Mouse (Mus musculus) limb, embryonic 15.5 days (tissue): ENCODE data around the gene Tbc1d2b. TPM values are rescaled to one million over a fixed set of nuclear protein-coding genes. Genes with fewer than 3 reads are reported as not detected.

Experiments used
- ATAC-seq: fragments of 200-750 bp; cut with Nextera tagmentation; 2 replicates; pipeline ENCODE4 v1.8.0; 2017; ENCODE audit warnings: low read depth, moderate TSS enrichment; ENCODE audit not compliant: insufficient number of reproducible peaks, low FRiP score, low TSS enrichment
- H3K27ac ChIP-seq: fragments of 300-500 bp; sonication (generic); 2 replicates; pipeline ENCODE4 v1.5.1; 2015; ENCODE audit warnings: moderate library complexity, mild to moderate bottlenecking, inconsistent platforms
- H3K27me3 ChIP-seq: fragments of 300-500 bp; sonication (generic); 2 replicates; pipeline ENCODE4 v1.6.1; 2015; ENCODE audit warnings: inconsistent platforms
- H3K36me3 ChIP-seq: fragments of 300-500 bp; sonication (generic); 2 replicates; pipeline ENCODE4 v1.6.1; 2015; ENCODE audit warnings: inconsistent platforms
- H3K4me1 ChIP-seq: fragments of 300-500 bp; sonication (generic); 2 replicates; pipeline ENCODE4 v1.6.1; 2015; ENCODE audit warnings: inconsistent platforms
- H3K4me2 ChIP-seq: fragments of 300-500 bp; sonication (generic); 2 replicates; pipeline ENCODE4 v1.6.1; 2015; ENCODE audit warnings: mild to moderate bottlenecking, inconsistent platforms
- H3K4me3 ChIP-seq: fragments of 300-500 bp; sonication (generic); 2 replicates; pipeline ENCODE4 v1.5.1; 2015; ENCODE audit warnings: mild to moderate bottlenecking, inconsistent platforms
- H3K9ac ChIP-seq: fragments of 300-500 bp; sonication (generic); 2 replicates; pipeline ENCODE4 v1.6.1; 2015; ENCODE audit warnings: inconsistent platforms
- H3K9me3 ChIP-seq: fragments of 300-500 bp; sonication (generic); 2 replicates; pipeline ENCODE4 v1.6.1; 2016; ENCODE audit warnings: inconsistent platforms
- WGBS: fragments of 180-500 bp; shearing (Covaris S2); methylation state at CpG from one replicate; pipeline ENCODE4 v1.1.7; 2015; 5-methylcytosine and 5-hydroxymethylcytosine counted together
- polyA plus RNA-seq: library from polyadenylated mRNA; unstranded; fragments of >200 nt; fragmentation: Nextera tagmentation; extraction: Ambion mirVana; gene quantifications from 2 replicates; pipeline ENCODE4 v1.2.1, GENCODE M21; 2015

Tbc1d2b gene
- polyA plus RNA-seq, 1 experiment from 2014 or later, result 16.3 TPM

- ATAC-seq, result no peak
Measured at GRCm38 (mm10) chr9:90250141-90250775, 20.3 kb downstream of the Tbc1d2b start.

GRCm38 (mm10) chr9:90249036-90249435 lies 21.6 kb downstream of the Tbc1d2b start:
- 86% methylated on average over 2 of the region's 2 CpGs for WGBS
- H3K4me3 ChIP-seq, result no peak overlapping the region
- no peak overlapping the region for H3K4me2 ChIP-seq
- no peak for ATAC-seq
- no peak overlapping the region for H3K27ac ChIP-seq
- peaks cover 32% of the 10 kb centered on the region; the same call in 1 of the 2 replicates for H3K36me3 ChIP-seq
- H3K27me3 ChIP-seq, result no peaks in the 10 kb centered on the region
- H3K9me3 ChIP-seq, result no peaks in the 10 kb centered on the region
- no peak overlapping the region for H3K9ac ChIP-seq
- H3K4me1 ChIP-seq, result no peaks in the 10 kb centered on the region

More at GRCm38 (mm10) chr9:90250141-90250775, 20.3 kb downstream of the Tbc1d2b start:
- no peaks in the 10 kb centered on the region for H3K27me3 ChIP-seq
- no peak overlapping the region for H3K4me3 ChIP-seq
- H3K9me3 ChIP-seq, result no peaks in the 10 kb centered on the region
- no peak overlapping the region for H3K4me2 ChIP-seq
- H3K36me3 ChIP-seq, result peaks cover 31% of the 10 kb centered on the region; the same call in 1 of the 2 replicates
- H3K4me1 ChIP-seq, result no peaks in the 10 kb centered on the region
- no peak overlapping the region for H3K9ac ChIP-seq
- H3K27ac ChIP-seq, result no peak overlapping the region
- 83% methylated on average over 5 of the region's 5 CpGs for WGBS

- no peak overlapping the region for H3K4me3 ChIP-seq
- H3K4me2 ChIP-seq, result no peak overlapping the region
- no peaks in the 10 kb centered on the region for H3K27me3 ChIP-seq
- no peak for ATAC-seq
- H3K9ac ChIP-seq, result no peak overlapping the region
- H3K4me1 ChIP-seq, result no peaks in the 10 kb centered on the region
- 92% methylated on average over 7 of the region's 7 CpGs for WGBS
- H3K36me3 ChIP-seq, result peaks cover 32% of the 10 kb centered on the region; the same call in 1 of the 2 replicates
- no peaks in the 10 kb centered on the region for H3K9me3 ChIP-seq
- H3K27ac ChIP-seq, result no peak overlapping the region
Measured at GRCm38 (mm10) chr9:90248326-90248725, 22.3 kb downstream of the Tbc1d2b start.

GRCm38 (mm10) chr9:90247316-90247715 lies 23.3 kb downstream of the Tbc1d2b start:
- Histone ChIP-seq H3K27me3 (no peaks in the 10 kb centered on the region), H3K4me1 (no peaks in the 10 kb centered on the region), H3K9ac (no peak overlapping the region), H3K4me3 (no peak overlapping the region), H3K4me2 (no peak overlapping the region), H3K36me3 (peaks cover 32% of the 10 kb centered on the region; the same call in 1 of the 2 replicates), H3K9me3 (no peaks in the 10 kb centered on the region), H3K27ac (no peak overlapping the region)
- 76% methylated on average over 7 of the region's 7 CpGs for WGBS
- no peak for ATAC-seq

- 91% methylated on average over 5 of the region's 5 CpGs for WGBS
- Histone ChIP-seq H3K9ac (no peak overlapping the region), H3K27ac (no peak overlapping the region), H3K4me1 (no peaks in the 10 kb centered on the region), H3K4me3 (no peak overlapping the region), H3K27me3 (no peaks in the 10 kb centered on the region), H3K9me3 (no peaks in the 10 kb centered on the region), H3K36me3 (peaks cover 34% of the 10 kb centered on the region; the same call in 1 of the 2 replicates), H3K4me2 (no peak overlapping the region)
- ATAC-seq, result no peak
Measured at GRCm38 (mm10) chr9:90245781-90246180, 24.8 kb downstream of the Tbc1d2b start.

GRCm38 (mm10) chr9:90245206-90245605 lies 25.4 kb downstream of the Tbc1d2b start:
- Histone ChIP-seq H3K27ac (no peak overlapping the region), H3K9me3 (no peaks in the 10 kb centered on the region), H3K27me3 (no peaks in the 10 kb centered on the region), H3K36me3 (peaks cover 37% of the 10 kb centered on the region; the same call in 1 of the 2 replicates), H3K4me3 (no peak overlapping the region), H3K4me1 (no peaks in the 10 kb centered on the region), H3K9ac (no peak overlapping the region), H3K4me2 (no peak overlapping the region)
- ATAC-seq, result no peak
- 92% methylated on average over 6 of the region's 6 CpGs for WGBS

GRCm38 (mm10) chr9:90244301-90245151 lies 26.1 kb downstream of the Tbc1d2b start:
- no peak for ATAC-seq
- Histone ChIP-seq H3K9ac (no peak overlapping the region), H3K4me1 (no peaks in the 10 kb centered on the region), H3K4me2 (no peak overlapping the region), H3K27ac (no peak overlapping the region), H3K4me3 (no peak overlapping the region), H3K9me3 (no peaks in the 10 kb centered on the region), H3K36me3 (peaks cover 44% of the 10 kb centered on the region), H3K27me3 (no peaks in the 10 kb centered on the region)
- 84% methylated on average over 15 of the region's 15 CpGs for WGBS

- Histone ChIP-seq H3K27ac (no peak overlapping the region), H3K4me2 (no peak overlapping the region), H3K36me3 (peaks cover 41% of the 10 kb centered on the region), H3K9me3 (no peaks in the 10 kb centered on the region), H3K9ac (no peak overlapping the region), H3K4me3 (no peak overlapping the region), H3K4me1 (no peaks in the 10 kb centered on the region), H3K27me3 (no peaks in the 10 kb centered on the region)
- WGBS, result 80% methylated on average over 7 of the region's 7 CpGs
- ATAC-seq, result no peak
Measured at GRCm38 (mm10) chr9:90242855-90243254, 27.7 kb downstream of the Tbc1d2b start.

GRCm38 (mm10) chr9:90242291-90242690 lies 28.3 kb downstream of the Tbc1d2b start:
- Histone ChIP-seq H3K4me3 (no peak overlapping the region), H3K27me3 (no peaks in the 10 kb centered on the region), H3K4me2 (no peak overlapping the region), H3K9ac (no peak overlapping the region), H3K9me3 (no peaks in the 10 kb centered on the region), H3K36me3 (peaks cover 39% of the 10 kb centered on the region), H3K27ac (no peak overlapping the region), H3K4me1 (no peaks in the 10 kb centered on the region)
- ATAC-seq, result no peak
- 84% methylated on average over 6 of the region's 6 CpGs for WGBS

GRCm38 (mm10) chr9:90241618-90242017 lies 29.0 kb downstream of the Tbc1d2b start:
- WGBS, result 69% methylated on average over 7 of the region's 7 CpGs
- no peak overlapping the region for H3K4me3 ChIP-seq
- no peak for ATAC-seq

GRCm38 (mm10) chr9:90241041-90241440 lies 29.6 kb downstream of the Tbc1d2b start:
- no peak overlapping the region for H3K9ac ChIP-seq
- 90% methylated on average over 6 of the region's 6 CpGs for whole genome bisulfite sequencing
- no peaks in the 10 kb centered on the region for H3K27me3 ChIP-seq
- H3K4me3 ChIP-seq, result no peak overlapping the region
- H3K4me1 ChIP-seq, result no peaks in the 10 kb centered on the region
- peaks cover 28% of the 10 kb centered on the region for H3K36me3 ChIP-seq
- ATAC-seq, result no peak
- H3K27ac ChIP-seq, result no peak overlapping the region
- H3K4me2 ChIP-seq, result no peak overlapping the region
- H3K9me3 ChIP-seq, result no peaks in the 10 kb centered on the region

More at GRCm38 (mm10) chr9:90241618-90242017, 29.0 kb downstream of the Tbc1d2b start:
- Histone ChIP-seq H3K9ac (no peak overlapping the region), H3K27ac (no peak overlapping the region), H3K4me1 (no peaks in the 10 kb centered on the region), H3K9me3 (no peaks in the 10 kb centered on the region), H3K36me3 (peaks cover 32% of the 10 kb centered on the region), H3K27me3 (no peaks in the 10 kb centered on the region), H3K4me2 (no peak overlapping the region)

GRCm38 (mm10) chr9:90240560-90240959 lies 30.0 kb downstream of the Tbc1d2b start:
- Histone ChIP-seq H3K9ac (no peak overlapping the region), H3K9me3 (no peaks in the 10 kb centered on the region), H3K4me3 (no peak overlapping the region), H3K4me1 (no peaks in the 10 kb centered on the region), H3K36me3 (peaks cover 24% of the 10 kb centered on the region), H3K27me3 (no peaks in the 10 kb centered on the region), H3K4me2 (no peak overlapping the region), H3K27ac (no peak overlapping the region)
- WGBS, result 66% methylated on average over 4 of the region's 4 CpGs
- ATAC-seq, result no peak
